Mouse (Mus musculus): ENCODE results near the gene Arhgef16.

The Arhgef16 gene

DNA sequence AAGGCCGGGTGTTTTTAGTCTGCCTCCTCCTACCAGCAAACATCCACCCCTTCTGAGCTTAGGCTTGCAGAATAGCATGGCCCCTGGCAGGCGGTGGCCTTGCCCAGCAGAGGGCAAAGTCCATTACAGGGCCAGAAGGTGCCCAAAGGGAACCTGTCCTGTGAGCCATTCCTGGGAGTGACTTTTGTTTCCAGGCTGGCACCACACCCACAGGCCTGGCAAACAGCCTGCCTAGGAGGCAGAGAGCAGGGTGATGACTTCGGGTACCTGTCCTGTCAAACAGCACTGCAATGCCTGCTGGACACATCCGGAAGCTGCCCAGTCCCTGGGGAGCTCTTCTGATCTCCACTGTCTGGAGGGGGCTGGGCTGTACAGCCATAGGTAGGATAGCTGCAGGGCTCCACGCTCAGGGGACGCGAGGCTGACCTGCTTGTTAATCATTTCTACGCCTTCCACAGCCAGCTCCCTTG lies 7.2 kb downstream of the Arhgef16 start:
- DNase-seq (ENCODE audit: extremely low read depth, insufficient read length, low spot score), result no peak

DNA sequence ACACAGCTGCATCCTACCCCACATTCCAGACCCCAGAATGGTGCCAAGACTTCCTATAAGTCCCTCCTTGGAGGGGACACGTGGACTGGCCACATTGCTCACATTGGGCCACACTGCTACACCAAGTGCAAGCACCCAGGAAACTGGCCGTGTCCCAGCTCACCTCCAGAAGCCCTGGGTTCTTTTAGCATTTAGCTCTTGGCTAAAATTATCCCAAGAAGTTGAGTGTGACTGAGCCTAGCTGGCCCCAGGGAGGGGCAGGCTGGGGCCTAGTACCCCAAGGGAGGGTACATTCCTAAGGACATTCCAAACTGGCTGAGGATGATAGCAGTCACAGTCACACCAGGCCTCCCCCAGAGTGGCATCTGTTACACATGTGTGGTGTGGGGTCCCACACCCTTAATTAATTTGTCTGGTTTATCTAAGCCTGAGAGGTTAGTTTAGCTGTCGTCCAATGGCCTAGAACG lies 7.7 kb downstream of the Arhgef16 start:
- DNase-seq (ENCODE audit: extremely low read depth, insufficient read length, low spot score), result no peak

DNA sequence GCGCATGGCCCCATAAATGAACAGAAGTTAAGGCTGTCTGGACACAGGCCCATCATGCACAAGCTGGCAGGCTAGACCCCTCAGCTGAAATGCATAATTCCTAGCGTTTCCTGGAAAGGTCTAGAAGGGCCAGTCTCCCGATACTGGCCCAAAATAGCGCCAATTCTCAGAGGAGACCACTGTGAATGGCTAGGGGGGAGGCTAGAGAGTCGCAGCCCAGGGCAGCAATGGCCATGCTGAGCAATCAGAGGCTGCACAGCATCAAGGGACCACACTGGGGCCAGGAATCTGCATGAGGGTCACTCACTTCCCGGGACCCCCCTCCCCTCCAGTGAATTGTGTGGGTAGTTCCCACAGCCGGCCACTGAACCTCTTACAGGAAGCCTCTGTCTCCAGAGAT lies 17.8 kb downstream of the Arhgef16 start:
- no peak for DNase-seq (ENCODE audit: extremely low read depth, insufficient read length, low spot score)

DNA sequence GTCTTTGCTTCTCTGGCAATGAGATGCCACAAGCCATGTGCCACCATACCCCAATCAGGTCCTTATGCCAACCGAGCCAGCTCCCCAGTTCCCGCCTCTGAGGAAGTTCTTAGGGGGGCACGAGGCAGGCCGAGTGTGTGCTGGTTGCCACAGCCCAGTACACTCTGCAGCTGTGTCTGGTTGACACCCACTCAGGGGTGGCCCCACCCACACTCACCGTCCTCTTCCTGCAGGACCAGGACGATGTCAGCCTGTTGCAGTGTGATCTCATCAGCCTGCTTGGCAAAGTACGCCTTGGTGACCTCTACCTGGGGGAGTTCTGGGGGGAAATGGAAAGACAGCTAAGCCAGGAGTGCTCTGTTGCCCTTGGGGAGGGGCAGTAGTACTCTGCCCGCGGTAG lies 22.0 kb downstream of the Arhgef16 start:
- no peak for DNase-seq (ENCODE audit: extremely low read depth, insufficient read length, low spot score)

DNA sequence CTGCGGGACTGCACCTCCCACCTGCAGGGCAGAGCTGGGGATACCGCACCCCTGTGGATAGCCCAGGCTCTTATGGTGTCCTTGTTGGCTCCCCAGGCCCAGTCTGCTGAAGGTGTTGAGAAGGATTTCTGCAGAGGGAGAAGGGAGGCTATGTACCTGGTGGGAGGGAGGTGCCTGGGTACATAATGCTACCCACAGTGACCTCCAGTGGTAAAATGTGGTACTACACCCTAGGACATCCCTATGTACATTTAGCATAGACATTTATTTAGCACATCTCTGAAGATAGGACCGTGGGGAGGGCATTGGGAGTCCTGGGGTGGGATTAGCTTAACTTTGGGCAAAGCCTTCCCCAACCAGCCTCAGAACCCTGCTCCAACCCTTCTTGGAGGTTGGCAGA lies 28.5 kb downstream of the Arhgef16 start:
- peak; percentile 28 for DNase-seq (ENCODE audit: extremely low read depth, insufficient read length, low spot score)

DNA sequence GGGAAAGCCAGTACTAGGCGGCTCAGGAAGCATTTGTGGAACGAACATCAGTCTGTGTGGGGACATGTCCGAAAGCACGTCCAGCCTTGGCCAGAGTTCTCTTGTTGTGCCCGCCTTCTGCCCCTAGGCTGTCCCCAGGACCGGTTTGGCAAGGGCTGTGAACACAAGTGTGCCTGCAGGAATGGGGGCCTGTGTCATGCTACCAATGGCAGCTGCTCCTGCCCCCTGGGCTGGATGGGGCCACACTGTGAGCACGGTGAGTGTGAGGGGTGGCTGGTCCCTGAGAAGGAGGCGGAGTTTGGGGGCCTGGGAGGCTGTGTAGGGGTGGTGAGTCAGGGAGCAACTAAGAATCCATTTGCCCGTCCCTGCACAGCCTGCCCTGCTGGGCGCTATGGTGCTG lies 32.0 kb downstream of the Arhgef16 start:
- no peak for DNase-seq (ENCODE audit: extremely low read depth, insufficient read length, low spot score)

DNA sequence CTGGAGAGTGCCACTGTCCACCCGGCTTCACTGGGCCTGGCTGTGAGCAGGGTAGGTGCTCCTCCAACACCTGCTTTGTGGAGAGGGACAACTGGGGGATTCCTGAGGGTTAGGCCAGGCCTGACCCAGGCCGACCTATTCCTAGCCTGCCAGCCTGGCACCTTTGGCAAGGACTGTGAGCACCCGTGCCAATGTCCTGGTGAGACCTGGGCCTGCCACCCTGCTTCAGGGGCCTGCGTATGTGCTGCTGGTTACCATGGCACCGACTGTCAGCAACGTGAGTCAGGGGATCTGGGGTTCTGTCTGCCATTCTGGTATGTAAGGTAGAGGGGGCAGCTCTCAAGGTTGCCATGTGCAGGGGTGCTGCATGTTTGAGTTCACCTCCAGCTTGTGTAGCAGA lies 34.0 kb downstream of the Arhgef16 start:
- DNase-seq (ENCODE audit: extremely low read depth, insufficient read length, low spot score), result no peak

DNA sequence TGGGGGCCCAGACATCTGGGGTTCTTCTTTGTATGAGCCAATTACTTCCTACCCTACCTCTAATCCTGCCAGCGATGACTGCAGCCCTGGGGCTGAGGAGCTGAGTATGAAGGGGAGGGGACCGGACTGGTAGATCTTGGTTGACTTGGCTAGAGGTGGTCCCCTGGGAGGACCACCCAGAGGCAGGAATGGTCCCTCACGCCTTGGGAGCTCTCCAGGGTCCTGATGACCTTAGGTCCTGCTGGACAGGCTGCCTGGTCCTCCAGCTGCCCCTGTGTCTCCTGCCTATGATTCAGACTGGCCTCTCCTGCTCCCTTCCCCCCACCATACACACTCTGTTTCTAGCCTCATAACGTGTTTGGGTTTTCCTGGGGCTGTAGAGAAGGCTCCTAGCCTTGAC lies 39.4 kb downstream of the Arhgef16 start:
- DNase-seq (ENCODE audit: extremely low read depth, insufficient read length, low spot score), result no peak

DNA sequence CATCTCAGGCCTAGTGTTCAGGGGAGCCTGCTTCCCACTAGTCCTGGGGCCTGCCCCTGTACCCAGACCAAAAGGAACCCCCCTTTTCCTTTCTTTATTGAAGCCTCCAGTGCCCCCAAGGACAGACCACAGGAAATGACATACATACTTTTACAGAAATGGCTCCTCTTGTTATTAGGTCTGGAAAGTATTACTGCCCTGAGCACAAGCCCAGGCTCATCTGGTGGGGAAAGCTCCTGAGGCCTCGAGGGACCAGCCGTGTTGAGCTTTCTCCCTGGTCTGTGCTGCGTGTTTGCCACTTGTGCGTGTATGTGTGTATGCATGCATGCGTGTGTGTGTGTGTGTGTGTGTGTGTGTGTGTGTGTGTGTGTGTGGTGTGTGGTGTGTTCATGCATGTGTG lies 40.7 kb downstream of the Arhgef16 start:
- DNase-seq (ENCODE audit: extremely low read depth, insufficient read length, low spot score), result no peak

DNA sequence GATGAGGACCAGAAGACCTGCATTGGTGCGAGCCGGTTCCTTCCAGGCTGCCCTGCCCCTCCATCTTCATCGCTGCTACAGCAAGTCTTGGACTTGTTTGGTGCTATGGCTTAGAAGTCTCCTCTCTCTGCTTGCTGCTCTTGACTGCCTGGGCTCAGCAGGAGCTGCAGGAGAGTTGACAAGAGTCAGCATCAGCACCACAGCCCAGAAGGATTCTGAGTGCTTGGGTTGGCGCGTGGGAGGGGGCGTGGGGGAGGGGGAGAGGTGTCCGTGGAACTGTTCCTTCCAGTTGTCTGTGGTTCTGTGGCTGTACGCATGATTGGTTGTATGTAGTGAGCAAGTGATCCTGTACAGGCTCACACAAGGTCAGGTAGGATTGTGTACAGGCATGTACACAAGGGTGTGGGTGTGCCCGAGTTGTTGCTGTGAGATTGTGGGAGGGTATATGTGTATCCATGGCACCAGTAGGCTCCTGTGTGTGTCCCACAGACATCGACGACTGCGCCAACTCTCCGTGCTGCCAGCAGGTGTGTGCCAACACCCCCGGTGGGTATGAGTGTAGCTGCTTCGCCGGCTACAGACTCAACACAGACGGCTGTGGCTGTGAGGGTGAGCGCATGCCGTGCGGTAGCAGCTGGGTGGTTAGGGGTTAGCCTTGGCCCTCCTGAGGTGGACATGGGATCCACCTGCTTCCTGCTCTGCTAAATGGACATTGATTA lies 48.8 kb downstream of the Arhgef16 start:
- DNase-seq (ENCODE audit: extremely low read depth, insufficient read length, low spot score), result no peak

DNA sequence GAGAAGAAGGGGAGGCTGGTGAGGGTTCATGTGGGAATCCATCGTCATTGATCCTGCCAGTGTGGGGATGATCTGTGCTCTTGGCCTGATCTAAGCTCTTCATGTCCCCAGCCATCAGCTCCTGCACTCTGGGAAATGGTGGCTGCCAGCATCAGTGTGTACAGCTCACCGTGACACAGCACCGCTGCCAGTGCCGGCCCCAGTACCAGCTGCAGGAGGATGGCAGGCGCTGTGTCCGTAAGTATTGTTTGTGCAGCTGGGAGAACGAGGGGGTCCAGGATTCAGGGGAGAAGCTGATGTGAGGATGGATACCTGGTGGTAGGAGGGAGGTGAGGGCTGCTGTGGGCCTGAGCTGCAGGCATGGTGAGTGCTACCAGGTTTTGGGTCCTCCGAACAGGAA lies 52.2 kb downstream of the Arhgef16 start:
- peak; percentile 54 for DNase-seq (ENCODE audit: extremely low read depth, insufficient read length, low spot score)

DNA sequence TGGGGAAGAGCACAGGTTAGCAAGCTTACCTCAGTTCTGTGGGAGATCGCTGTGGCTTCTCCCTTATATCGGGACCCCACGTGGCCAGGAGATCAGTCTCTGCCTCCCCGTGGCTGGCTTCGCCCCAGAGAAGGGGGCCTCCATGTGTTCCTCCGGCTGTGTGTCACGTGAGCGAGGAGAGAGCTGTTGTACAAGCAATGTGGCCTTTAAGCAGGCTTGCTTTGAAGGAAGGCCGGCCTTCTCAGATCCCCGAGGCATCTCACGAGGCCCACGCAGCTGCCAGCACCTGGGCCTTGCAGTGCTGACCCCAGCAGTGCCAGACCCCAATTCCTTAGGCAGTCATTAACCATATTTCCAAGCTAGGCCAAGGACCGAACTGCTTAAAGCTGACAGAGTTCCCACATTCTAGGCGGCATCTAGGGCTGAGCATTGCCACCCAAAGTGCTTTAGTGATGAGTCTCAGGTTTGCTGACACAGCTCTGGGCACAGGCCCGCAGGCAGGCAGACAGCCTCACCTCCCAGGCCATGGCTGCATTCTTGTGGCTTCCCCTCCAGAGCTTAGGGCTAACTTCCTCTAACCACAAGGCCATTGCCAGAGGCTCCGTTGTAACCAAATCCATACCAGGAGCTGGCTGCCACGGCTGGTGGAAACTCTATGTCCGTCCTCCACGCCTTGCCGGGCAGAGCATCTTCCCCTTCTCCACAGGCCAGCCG lies 53.2 kb downstream of the Arhgef16 start:
- peak; percentile 86 for DNase-seq (ENCODE audit: extremely low read depth, insufficient read length, low spot score)

DNA sequence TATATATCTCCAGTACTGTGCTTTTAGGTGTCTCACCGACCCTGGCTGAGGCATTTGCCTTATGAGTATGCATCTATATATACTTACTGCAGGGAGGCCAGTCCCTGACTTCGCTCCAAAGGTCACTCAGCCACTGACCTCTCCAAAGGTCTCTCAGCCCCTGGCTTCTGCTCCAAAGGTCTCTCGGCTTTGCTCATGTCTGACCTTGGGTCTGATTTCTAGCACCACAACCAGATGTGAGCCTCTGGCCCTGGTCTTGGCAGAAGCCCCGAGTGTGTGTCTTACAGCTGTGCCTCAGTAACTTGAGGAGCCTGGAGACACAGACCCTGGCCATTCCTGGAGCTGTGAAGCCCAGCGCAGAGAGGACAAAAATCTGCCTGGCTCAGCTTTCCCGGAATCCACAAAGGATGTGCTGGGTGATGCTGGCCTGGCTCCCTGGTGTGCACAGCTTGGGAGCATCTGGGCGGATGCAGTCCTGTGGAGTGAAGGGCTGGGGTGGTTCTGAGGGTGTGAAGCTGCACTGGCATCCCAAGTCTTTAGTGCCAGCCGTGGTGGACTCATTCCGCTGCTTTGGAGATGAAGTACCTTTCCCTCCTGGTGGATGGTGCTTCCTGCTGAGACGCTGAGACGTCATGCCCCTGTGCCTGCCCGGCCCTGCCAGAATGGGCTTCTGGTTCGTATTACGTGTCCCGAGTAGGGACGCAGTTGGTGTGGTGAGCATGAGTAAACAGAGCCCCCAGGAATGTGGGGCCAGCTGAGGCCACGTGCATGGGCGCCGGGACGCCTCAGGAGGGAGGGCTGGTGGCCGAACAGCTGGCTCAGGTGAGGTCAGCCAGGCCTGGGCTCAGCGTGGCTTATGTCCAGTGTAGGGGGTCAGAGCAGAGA lies 54.0 kb downstream of the Arhgef16 start:
- DNase-seq (ENCODE audit: extremely low read depth, insufficient read length, low spot score), result no peak

DNA sequence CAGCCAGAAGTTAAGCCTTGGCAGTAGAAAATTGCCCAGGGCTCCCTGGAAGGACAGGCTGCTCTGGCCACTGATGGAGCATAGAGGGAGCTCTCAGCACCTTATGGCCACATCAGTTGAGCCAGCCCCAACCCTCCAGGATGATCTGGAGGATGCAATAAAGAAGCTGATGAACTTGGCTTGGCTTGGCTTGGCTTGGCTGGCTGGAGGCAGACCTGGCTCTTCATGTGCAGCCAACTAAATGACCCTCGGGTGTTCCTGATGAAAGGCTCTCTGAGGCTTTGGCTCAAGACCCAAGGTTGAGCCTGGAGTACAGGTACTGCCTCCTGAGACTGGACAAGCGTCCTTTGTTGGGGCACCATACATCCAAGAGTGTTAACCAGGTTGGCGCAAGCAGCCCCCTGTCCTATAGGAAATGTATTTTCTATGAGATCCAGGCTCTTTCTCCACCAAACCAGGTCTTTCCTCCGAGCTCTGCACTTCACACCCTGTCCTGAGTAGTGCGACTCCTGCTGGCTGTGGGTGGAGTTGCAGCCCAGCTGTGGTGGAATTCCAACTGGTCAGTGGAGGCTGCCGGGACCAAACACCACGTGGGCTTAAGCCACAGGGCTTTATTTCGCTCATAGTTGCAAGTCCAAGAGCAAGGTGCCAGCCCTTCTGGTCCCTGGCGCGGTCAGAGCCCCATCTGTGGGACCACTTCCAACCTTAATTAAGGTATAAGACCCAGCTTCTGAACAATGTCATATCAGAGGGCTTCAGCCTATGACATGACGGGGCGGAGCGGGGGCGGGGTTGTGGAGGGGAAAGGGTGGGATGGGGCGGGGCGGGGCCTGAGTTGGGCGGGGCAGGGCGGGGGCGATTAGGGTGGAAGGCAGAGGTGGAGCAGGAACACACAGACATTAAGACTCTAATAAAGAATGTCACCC lies 55.1 kb downstream of the Arhgef16 start:
- DNase-seq (ENCODE audit: extremely low read depth, insufficient read length, low spot score), result peak; percentile 70

DNA sequence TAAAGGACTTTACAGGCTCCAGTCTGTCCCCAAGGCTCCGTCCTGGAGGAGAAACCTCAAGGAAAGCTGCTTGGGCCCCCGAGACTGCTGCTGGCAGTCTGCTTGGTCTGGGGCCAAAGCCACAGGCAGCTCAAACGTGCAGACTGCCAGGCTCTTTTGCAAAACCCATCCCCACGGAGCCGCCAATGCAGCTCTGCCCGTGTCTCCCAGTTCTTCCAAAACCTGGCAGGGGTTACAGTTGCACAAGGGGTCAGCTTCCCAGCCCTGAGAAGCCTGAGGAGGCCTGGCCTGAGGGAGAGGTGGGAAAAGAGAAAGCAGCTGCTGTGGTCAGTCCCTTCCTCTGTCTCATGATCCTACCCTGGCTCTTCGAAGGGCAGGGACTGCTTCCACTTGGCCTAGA lies 56.1 kb downstream of the Arhgef16 start:
- peak; percentile 77 for DNase-seq (ENCODE audit: extremely low read depth, insufficient read length, low spot score)

DNA sequence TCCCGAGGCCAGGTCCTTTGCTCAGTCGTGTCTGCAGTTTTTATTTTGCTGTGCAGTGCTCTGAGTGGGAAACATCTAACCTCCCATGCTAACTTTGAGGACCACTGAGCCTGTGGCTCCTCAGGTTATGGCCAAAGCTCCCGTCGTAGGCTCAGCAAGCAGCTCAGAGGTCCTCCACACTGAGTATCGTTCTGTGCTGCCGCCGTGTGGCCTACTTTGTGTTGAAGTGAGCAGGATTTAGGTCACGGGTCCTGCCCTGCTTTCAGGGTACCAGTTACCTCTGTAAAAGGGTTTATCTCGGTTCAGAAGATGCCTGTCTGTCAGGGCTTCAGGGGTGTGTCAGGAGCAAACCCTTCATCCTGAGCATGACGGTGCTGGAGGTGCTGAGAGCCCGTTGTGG lies 60.9 kb downstream of the Arhgef16 start:
- DNase-seq (ENCODE audit: extremely low read depth, insufficient read length, low spot score), result no peak

DNA sequence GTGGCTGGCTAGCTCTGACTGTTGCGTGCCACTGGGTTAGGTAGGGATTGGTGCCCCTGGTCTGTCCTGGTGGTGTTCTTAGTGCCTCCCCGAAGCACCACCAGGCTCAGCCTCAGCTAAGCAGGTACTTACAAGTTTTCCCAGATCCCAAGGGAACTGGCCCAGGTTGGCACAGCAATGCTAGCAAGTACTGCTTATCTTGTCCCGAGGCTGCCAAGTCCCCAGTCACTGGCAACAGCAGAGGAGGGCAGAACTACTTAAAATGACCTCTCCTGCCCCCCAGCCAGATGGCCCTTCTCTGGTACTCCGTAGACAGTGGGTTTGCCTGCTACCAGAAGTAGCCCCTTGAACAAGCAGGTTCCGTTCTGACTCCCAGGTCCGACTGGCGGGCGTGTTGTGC lies 62.3 kb downstream of the Arhgef16 start:
- no peak for DNase-seq (ENCODE audit: extremely low read depth, insufficient read length, low spot score)

DNA sequence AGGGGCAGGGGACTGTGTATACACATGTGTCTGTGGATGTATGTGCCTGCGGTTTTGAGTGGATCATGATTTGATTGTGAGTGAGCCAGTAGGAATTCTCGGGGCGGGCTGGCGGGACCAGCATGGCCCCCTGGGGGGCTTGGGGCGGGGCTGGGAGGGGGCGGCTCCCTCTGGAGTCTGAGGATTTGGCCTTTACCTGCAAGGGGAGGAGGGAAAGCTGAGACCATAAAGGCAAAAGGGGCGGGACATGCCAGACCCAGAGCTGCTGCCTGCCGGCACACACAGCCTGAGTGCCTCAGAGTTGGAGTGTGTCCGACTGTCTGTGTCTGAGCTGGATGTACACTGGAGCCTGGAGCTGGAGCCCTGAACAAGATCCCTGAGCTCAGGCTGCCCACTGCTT lies 64.2 kb downstream of the Arhgef16 start:
- no peak for DNase-seq (ENCODE audit: extremely low read depth, insufficient read length, low spot score)

DNA sequence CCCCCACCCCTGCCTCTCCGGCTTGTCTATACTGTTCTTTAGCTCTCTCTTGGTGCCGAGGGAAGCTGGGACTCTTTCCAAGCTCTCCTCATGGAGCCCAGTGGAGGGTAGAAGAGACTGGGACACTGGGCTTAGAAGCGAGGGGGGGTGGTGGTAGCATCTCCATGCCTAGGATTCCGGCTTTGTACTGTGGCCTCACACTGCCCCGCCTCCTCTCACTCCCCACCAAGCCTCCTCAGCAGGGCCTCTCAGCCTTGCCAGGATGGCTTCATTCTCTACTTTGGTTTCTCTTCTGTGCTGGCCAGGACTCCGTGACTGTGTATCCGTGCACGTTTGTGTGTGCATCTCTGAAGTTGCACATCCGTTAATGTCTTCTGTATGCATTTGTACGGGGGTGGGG lies 64.6 kb downstream of the Arhgef16 start:
- DNase-seq (ENCODE audit: extremely low read depth, insufficient read length, low spot score), result no peak

DNA sequence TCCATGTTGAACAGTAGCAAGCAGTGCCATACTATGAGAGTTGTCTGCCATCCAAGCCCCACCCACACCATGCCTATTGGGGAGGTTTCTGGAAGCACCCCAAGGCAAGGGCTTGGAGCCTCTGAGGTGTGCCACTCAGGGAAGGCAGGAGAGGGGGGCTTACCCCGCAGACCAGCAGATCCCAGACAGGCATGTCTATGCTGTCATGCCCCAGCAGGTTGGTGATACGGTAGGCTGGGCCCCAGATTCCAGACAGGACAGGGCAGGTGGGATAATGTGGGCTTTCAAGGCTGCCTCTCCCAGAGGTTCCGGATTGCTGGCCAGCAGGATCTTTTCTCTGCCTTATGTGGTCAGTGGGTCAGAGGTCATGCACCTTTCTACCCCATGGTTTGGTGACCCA lies 65.5 kb downstream of the Arhgef16 start:
- no peak for DNase-seq (ENCODE audit: extremely low read depth, insufficient read length, low spot score)

Data from 3134 (cell line).